Mouse (Mus musculus) hindbrain, embryonic 10.5 days (tissue): ENCODE results near the gene Iqcf6. TPM values are rescaled to one million over a fixed set of nuclear protein-coding genes. Genes with fewer than 3 reads are reported as not detected.

Experiments
- DNase-seq: peaks from one replicate; pipeline ENCODE4 v3.0.0-alpha.2; 2017; ENCODE audit warnings: low spot score
- H3K27ac ChIP-seq: fragments of 300-500 bp; sonication (generic); 2 replicates; pipeline ENCODE4 v1.5.1; 2016; ENCODE audit warnings: mild to moderate bottlenecking, moderate library complexity
- H3K27me3 ChIP-seq: fragments of 300-500 bp; sonication (generic); 2 replicates; pipeline ENCODE4 v1.6.1; 2016; ENCODE audit warnings: mild to moderate bottlenecking; ENCODE audit not compliant: poor library complexity, insufficient read depth, severe bottlenecking
- H3K36me3 ChIP-seq: fragments of 300-500 bp; sonication (generic); 2 replicates; pipeline ENCODE4 v1.6.1; 2016; ENCODE audit warnings: mild to moderate bottlenecking, moderate library complexity
- H3K4me1 ChIP-seq: fragments of 300-500 bp; sonication (generic); replicated peaks from 2 replicates; pipeline ENCODE4 v1.6.1; 2016; ENCODE audit warnings: mild to moderate bottlenecking
- H3K4me3 ChIP-seq: fragments of 300-500 bp; sonication (generic); 2 replicates; pipeline ENCODE4 v1.5.1; 2016; ENCODE audit warnings: mild to moderate bottlenecking, moderate library complexity
- H3K9me3 ChIP-seq: fragments of 300-500 bp; sonication (generic); 2 replicates; pipeline ENCODE4 v1.6.1; 2016; ENCODE audit warnings: mild to moderate bottlenecking, moderate library complexity
- WGBS: fragments of 180-500 bp; shearing (Covaris S2); methylation state at CpG from one replicate; pipeline ENCODE4 v1.1.7; 2016; 5-methylcytosine and 5-hydroxymethylcytosine counted together
- polyA plus RNA-seq: library from polyadenylated mRNA; unstranded; fragments of >200 nt; fragmentation: Nextera tagmentation; extraction: Ambion mirVana; gene quantifications from 2 replicates; pipeline ENCODE4 v1.2.1, GENCODE M21; 2016

Gene Iqcf6
- polyA plus RNA-seq, 1 experiment from 2014 or later: not detected

DNA sequence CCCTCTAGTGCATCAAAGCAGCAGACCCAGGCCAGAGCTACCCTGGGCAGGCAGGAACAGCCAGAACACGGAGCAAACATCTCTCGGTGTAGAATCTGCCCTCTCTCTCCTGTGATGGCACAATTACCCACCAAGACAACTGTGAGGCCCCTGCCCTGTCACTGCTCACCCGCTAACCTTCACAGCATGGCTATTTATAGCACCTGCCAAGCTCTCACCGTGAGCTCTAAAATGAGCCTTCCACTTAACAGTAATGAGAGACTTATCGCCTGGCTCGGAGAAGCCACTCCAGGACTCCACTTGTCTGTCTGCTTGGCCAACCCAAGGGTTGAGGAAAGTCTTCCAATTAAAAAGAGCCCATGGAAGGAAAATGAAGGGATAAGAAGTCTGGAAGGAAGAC, 36.8 kb downstream of the Iqcf6 start:
- WGBS: 87% methylated on average over 6 of the region's 6 CpGs
- Histone ChIP-seq H3K9me3 (no peaks in the 10 kb centered on the region), H3K27ac (no peak overlapping the region), H3K4me3 (no peak overlapping the region), H3K4me1 (peaks cover 49% of the 10 kb centered on the region), H3K27me3 (no peaks in the 10 kb centered on the region), H3K36me3 (peaks cover 58% of the 10 kb centered on the region)
- no peak for DNase-seq

DNA sequence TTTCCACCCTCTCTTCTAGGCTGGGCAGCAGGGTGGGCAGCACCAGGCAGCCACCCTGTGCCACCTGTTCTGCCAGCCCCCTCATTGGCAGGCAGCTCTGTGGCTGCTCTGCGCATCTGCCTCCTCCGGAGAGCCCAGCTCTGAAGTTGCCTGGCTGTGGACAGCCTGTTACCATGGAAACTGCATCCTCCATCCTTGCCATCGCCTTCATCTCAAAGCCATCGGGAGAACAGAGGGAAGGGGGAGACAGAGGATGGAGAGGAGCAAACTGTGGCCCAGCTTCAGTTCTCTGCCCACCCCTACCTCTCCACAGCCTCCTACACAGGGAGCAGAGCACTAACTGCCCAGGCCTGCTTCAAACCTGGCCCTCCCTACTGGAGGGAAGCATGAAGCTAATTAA, 38.1 kb downstream of the Iqcf6 start:
- no peaks in the 10 kb centered on the region for H3K27me3 ChIP-seq
- 67% methylated on average over 4 of the region's 4 CpGs for WGBS
- H3K27ac ChIP-seq: peak overlapping the region; percentile 62; the same call in 1 of the 2 replicates
- no peak for DNase-seq
- peaks cover 45% of the 10 kb centered on the region for H3K36me3 ChIP-seq
- H3K4me3 ChIP-seq: no peak overlapping the region
- H3K4me1 ChIP-seq: peaks cover 37% of the 10 kb centered on the region
- no peaks in the 10 kb centered on the region for H3K9me3 ChIP-seq

DNA sequence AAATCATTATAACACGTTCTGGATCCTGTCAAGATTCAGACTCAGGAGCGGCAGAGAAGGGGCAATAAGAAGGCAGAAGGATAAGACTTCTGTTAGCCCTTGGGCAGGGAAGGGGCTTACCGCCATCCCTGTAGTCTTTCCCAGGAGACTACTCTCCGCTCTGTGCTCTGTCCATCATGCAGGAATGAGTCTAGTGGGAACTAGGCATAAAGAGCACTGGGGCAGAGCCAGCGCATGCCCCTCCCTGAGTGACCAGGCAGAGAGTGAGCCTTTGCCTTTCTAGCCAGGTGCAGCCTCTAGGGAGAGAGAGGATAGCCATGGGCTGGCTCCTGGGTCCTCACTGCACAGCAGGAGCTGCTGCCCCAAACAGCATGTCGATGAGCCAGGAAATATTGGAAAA, 38.5 kb downstream of the Iqcf6 start:
- 76% methylated on average over 6 of the region's 6 CpGs for WGBS
- no peak for DNase-seq
- Histone ChIP-seq H3K9me3 (no peaks in the 10 kb centered on the region), H3K4me3 (no peak overlapping the region), H3K27me3 (no peaks in the 10 kb centered on the region), H3K4me1 (peaks cover 33% of the 10 kb centered on the region), H3K36me3 (peaks cover 44% of the 10 kb centered on the region), H3K27ac (peak overlapping the region; percentile 62; the same call in 1 of the 2 replicates)

DNA sequence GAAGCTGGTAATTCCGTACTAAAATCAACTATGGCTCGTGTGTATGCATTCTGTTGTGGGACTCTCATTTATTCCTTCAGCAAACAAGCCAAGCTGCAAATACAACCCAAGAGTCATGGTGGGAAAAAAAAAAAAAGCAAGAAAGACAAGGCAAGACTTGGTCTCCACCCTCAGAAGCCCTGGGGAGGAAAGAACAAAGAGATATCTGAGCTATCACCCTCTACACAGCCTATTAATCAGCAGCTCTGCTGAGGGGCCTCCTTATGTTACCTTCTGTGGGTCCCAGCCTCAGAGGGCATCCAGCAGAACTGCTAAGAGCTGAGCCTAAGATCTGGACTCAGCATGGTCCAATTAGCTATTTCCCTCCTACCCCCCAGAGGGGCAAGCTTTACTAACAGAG, 47.5 kb downstream of the Iqcf6 start:
- no peaks in the 10 kb centered on the region for H3K9me3 ChIP-seq
- H3K27ac ChIP-seq: no peak overlapping the region
- H3K4me3 ChIP-seq: no peak overlapping the region
- no peaks in the 10 kb centered on the region for H3K27me3 ChIP-seq
- peaks cover 33% of the 10 kb centered on the region for H3K36me3 ChIP-seq
- WGBS: 93% methylated on average over 2 of the region's 2 CpGs
- no peak for DNase-seq
- H3K4me1 ChIP-seq: no peaks in the 10 kb centered on the region

DNA sequence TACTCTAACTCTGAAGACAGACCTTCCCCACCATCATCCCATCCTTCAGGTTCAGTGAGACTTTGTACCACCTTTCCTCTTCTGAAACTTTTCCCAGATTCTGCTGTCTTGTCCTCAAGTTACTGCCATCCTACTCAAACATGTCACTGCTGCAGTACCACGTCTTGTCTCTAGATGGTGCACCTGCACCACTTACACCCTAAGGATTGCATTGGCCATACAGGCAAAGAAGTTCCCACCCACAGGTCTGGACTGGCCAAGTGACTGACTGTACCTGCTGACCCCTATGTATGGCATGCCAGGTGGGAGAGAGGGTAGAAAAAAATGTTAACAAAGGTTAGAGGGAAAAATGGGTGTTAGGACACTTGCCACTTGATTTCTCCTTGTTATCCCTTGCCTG, 49.1 kb downstream of the Iqcf6 start:
- peak; percentile 82 for DNase-seq
- Histone ChIP-seq H3K36me3 (peaks cover 45% of the 10 kb centered on the region), H3K4me1 (no peaks in the 10 kb centered on the region), H3K4me3 (no peak overlapping the region), H3K9me3 (no peaks in the 10 kb centered on the region), H3K27me3 (no peaks in the 10 kb centered on the region), H3K27ac (no peak overlapping the region)
- 4% methylated on average over 1 of the region's 1 CpGs for WGBS

DNA sequence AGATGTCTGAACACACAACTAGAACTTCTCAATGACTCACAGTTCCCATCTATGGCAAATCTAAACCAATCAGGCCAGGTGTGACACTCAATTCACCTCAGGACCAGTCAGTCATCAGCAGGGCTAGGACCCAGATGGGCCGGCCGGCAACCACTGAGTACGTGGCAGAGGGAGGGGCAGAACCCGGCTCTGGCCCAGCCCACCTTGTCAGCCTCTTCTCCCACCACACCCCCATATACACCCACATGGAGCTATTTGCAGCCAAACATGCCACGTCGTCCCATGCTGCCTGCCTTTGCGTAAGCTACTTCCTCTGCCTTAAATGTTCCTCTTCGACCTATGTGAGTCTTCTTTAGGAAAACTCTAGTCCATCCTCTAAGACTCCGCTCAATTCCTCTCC, 49.6 kb downstream of the Iqcf6 start:
- 76% methylated on average over 9 of the region's 9 CpGs for WGBS
- Histone ChIP-seq H3K36me3 (peaks cover 48% of the 10 kb centered on the region), H3K4me3 (no peak overlapping the region), H3K27ac (no peak overlapping the region), H3K9me3 (no peaks in the 10 kb centered on the region), H3K4me1 (no peaks in the 10 kb centered on the region), H3K27me3 (no peaks in the 10 kb centered on the region)
- DNase-seq: no peak

DNA sequence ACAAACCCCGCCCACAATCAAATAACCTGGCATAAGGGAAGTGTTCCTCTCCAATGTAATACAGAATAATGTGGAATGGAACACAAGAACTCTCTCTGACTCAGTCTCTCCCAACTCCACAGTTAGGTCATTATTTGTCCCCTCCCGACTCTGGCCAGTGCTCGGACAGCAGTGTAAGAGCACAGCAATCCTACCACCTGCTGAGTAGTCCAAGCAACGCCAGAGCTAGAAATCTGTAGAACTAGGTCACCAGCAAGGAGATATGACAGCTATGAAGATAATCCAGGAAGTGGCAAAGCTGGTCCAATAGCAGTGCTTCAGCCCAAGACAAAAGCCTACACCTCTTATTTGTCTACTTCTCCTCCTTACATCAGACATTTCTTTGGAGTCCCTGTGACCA, 50.2 kb downstream of the Iqcf6 start:
- DNase-seq: no peak
- no peaks in the 10 kb centered on the region for H3K27me3 ChIP-seq
- H3K4me1 ChIP-seq: no peaks in the 10 kb centered on the region
- H3K27ac ChIP-seq: no peak overlapping the region
- H3K4me3 ChIP-seq: no peak overlapping the region
- no peaks in the 10 kb centered on the region for H3K9me3 ChIP-seq
- WGBS: 80% methylated on average over 4 of the region's 4 CpGs
- peaks cover 48% of the 10 kb centered on the region for H3K36me3 ChIP-seq

Other genes with a start within 250 kb of the Iqcf6 start
- gene Rpl29, start 197.1 kb upstream of the Iqcf6 start, polyA plus RNA-seq: 912 and 973 TPM in 2 replicates
- 36.7 and 37.0 TPM in 2 replicates for gene Acy1, start 188.3 kb upstream of the Iqcf6 start, polyA plus RNA-seq
- 5.7 and 6.0 TPM in 2 replicates for gene Abhd14b, start 179.1 kb upstream of the Iqcf6 start, polyA plus RNA-seq
- gene Abhd14a, start 178.9 kb upstream of the Iqcf6 start, polyA plus RNA-seq: 39.7 and 41.9 TPM in 2 replicates
- gene Pcbp4, start 173.3 kb upstream of the Iqcf6 start, polyA plus RNA-seq: 395 and 430 TPM in 2 replicates
- 0.10 and 0.17 TPM in 2 replicates for gene Gpr62, start 160.6 kb upstream of the Iqcf6 start, polyA plus RNA-seq
- gene Rrp9, start 150.6 kb upstream of the Iqcf6 start, polyA plus RNA-seq: 64.1 and 76.2 TPM in 2 replicates
- gene Parp3, start 149.6 kb upstream of the Iqcf6 start, polyA plus RNA-seq: 1.6 and 1.8 TPM in 2 replicates
- not detected in 2 replicates for gene Iqcf1, start 126.6 kb upstream of the Iqcf6 start, polyA plus RNA-seq
- not detected in 2 replicates for gene Iqcf5, start 112.0 kb upstream of the Iqcf6 start, polyA plus RNA-seq
- gene Iqcf3, start 65.0 kb upstream of the Iqcf6 start, polyA plus RNA-seq: not detected in 2 replicates
- gene Iqcf4, start 55.6 kb upstream of the Iqcf6 start, polyA plus RNA-seq: not detected in 2 replicates
- gene Grm2, start 29.5 kb downstream of the Iqcf6 start, polyA plus RNA-seq: 21.5 and 25.9 TPM in 2 replicates
- gene Tex264, start 59.3 kb downstream of the Iqcf6 start, polyA plus RNA-seq: 31.3 and 31.6 TPM in 2 replicates
- gene Rad54l2, start 162.6 kb downstream of the Iqcf6 start, polyA plus RNA-seq: 9.0 and 10.4 TPM in 2 replicates
- gene Dcaf1, start 195.3 kb downstream of the Iqcf6 start, polyA plus RNA-seq: 27.5 and 27.7 TPM in 2 replicates